Mouse (Mus musculus) heart, postnatal 0 days (tissue): ENCODE measurements around the gene Pithd1. TPM values are rescaled to one million over a fixed set of nuclear protein-coding genes. Genes with fewer than 3 reads are reported as not detected.

Experiments used
- ATAC-seq: fragments of 200-750 bp; cut with Nextera tagmentation; 2 replicates; pipeline ENCODE4 v1.8.0; 2017; ENCODE audit warnings: low read depth, moderate number of reproducible peaks, moderate library complexity; ENCODE audit not compliant: insufficient read depth
- DNase-seq: peaks from one replicate; pipeline ENCODE4 v3.0.0-alpha.2; 2016; ENCODE audit warnings: low spot score
- H3K27ac ChIP-seq: fragments of 300-500 bp; sonication (generic); 2 replicates; pipeline ENCODE4 v1.5.1; 2014; ENCODE audit warnings: low read depth, mild to moderate bottlenecking
- H3K27me3 ChIP-seq: fragments of 300-500 bp; sonication (generic); 2 replicates; pipeline ENCODE4 v1.6.1; 2014; ENCODE audit warnings: low read length, mixed read lengths; ENCODE audit not compliant: control insufficient read depth, insufficient read depth
- H3K36me3 ChIP-seq: fragments of 300-500 bp; sonication (generic); replicated peaks from 2 replicates; pipeline ENCODE4 v1.6.1; 2014; ENCODE audit warnings: low read length, mixed read lengths; ENCODE audit not compliant: control insufficient read depth, insufficient read depth
- H3K4me1 ChIP-seq: fragments of 300-500 bp; sonication (generic); 2 replicates; pipeline ENCODE4 v1.6.1; 2014; ENCODE audit warnings: antibody characterized with exemption; ENCODE audit not compliant: control insufficient read depth, insufficient read depth
- H3K4me2 ChIP-seq: fragments of 300-500 bp; sonication (generic); 2 replicates; pipeline ENCODE4 v1.6.1; 2014; ENCODE audit warnings: low read depth, mild to moderate bottlenecking, low read length, moderate library complexity
- H3K4me3 ChIP-seq: fragments of 300-500 bp; sonication (generic); 2 replicates; pipeline ENCODE4 v1.5.1; 2014; ENCODE audit warnings: low read depth, low read length
- H3K9ac ChIP-seq: fragments of 300-500 bp; sonication (generic); replicated peaks from 2 replicates; pipeline ENCODE4 v1.6.1; 2014; ENCODE audit warnings: low read depth, low read length, mixed read lengths
- H3K9me3 ChIP-seq: fragments of 300-500 bp; sonication (generic); replicated peaks from 2 replicates; pipeline ENCODE4 v1.6.1; 2016; ENCODE audit warnings: low read length; ENCODE audit not compliant: control insufficient read depth
- CTCF ChIP-seq: IDR thresholded peaks from 2 replicates; pipeline ENCODE4 v1.5.1; 2016; ENCODE audit warnings: antibody characterized with exemption, control low read depth, low read depth
- EP300 ChIP-seq: IDR thresholded peaks from 2 replicates; pipeline ENCODE4 v1.6.1; 2016; ENCODE audit warnings: antibody characterized with exemption, low read depth
- WGBS: fragments of 180-500 bp; shearing (Covaris S2); extraction: QIAGEN DNeasy Blood & Tissue Kit; methylation state at CpG from one replicate; pipeline ENCODE4 v1.1.7; 2014; 5-methylcytosine and 5-hydroxymethylcytosine counted together
- polyA plus RNA-seq: library from polyadenylated mRNA; unstranded; fragments of >200 nt; fragmentation: Nextera tagmentation; extraction: Ambion mirVana; gene quantifications from 2 replicates; pipeline ENCODE4 v1.2.1, GENCODE M21; 2015
- total RNA-seq: library from RNA; depleted of rRNA; stranded (reverse); fragments of >200 nt; gene quantifications from 2 replicates; pipeline ENCODE4 v1.2.3, GENCODE M21; 2014; ENCODE audit warnings: low replicate concordance

Gene Pithd1
- total and polyA plus RNA-seq, 2 experiments from 2014 or later, result 24.4 to 29.5 TPM

DNA sequence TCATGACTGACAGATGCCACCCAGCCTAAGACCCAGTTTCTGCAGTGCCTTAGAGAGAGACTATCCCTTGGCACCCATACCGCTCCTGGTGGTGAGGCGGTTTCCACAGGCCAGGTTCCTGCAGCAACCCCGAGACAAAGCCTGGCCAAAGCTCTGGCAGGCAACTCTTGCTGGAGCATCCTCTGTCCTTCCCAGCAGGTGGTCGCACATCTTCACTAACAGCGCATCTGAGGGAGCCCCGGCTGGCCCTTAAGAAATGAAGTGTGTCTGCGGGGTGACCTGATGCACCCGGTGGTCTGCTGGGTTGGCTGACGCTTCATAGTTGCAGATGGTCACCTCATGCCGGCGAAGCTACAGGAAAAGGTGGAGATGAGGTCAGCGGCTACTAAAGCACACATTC is 10.9 kb downstream of the Pithd1 start:
- Histone ChIP-seq H3K9ac (no peak overlapping the region), H3K27me3 (no peaks in the 10 kb centered on the region), H3K4me2 (no peak overlapping the region), H3K36me3 (peaks cover 21% of the 10 kb centered on the region), H3K27ac (no peak overlapping the region), H3K9me3 (no peaks in the 10 kb centered on the region), H3K4me3 (no peak overlapping the region), H3K4me1 (0 out of 2 replicates have a peak, but pooled peaks cover 7% of the 10 kb centered on the region)
- WGBS, result 88% methylated on average over 12 of the region's 12 CpGs
- TF ChIP-seq EP300 (no peak), CTCF (no peak)
- DNase-seq, result no peak
- no peak for ATAC-seq

- H3K4me1 ChIP-seq, result 0 out of 2 replicates have a peak, but pooled peaks cover 7% of the 10 kb centered on the region
- no peaks in the 10 kb centered on the region for H3K27me3 ChIP-seq
- H3K36me3 ChIP-seq, result peaks cover 43% of the 10 kb centered on the region
- no peak overlapping the region for H3K9ac ChIP-seq
- peak overlapping the region; percentile 82 for H3K4me2 ChIP-seq
- no peak for TF ChIP-seq CTCF
- no peak for TF ChIP-seq EP300
- H3K27ac ChIP-seq, result peak overlapping the region; percentile 63
- 47% methylated on average over 13 of the region's 13 CpGs for WGBS
- DNase-seq (no peak), ATAC-seq (no peak)
- peak overlapping the region; percentile 81 for H3K4me3 ChIP-seq
- H3K9me3 ChIP-seq, result no peaks in the 10 kb centered on the region
Measured at GRCm38 (mm10) chr4:135972911-135973811, 13.9 kb downstream of the Pithd1 start.

DNA sequence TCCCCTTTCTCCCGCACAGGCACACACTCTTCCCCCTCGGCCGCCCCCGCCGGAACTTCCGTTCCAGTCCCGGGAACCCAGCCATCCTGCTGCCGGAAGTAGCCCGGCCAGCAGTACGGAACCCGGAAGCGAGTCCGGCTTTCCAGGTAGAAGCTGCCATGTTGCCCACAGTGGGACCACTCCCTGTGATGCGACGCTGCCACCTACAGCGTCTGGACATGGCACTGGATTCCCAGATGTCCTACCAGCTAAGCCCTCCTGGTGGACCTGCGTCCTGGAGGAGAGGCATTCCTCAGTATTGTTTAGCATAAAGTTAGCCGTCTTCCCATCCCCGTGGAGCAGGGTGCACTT is 14.5 kb downstream of the Pithd1 start, which contains the start of gene Lypla2:
Gene Lypla2, minus strand, starts transcription at position 71 of the 351 bp plus-strand sequence.
- peak within 1 kb of the TSS; percentile 63 for H3K27ac ChIP-seq
- peaks cover 49% of the 10 kb centered on the region for H3K36me3 ChIP-seq
- ATAC-seq (peak; percentile 84), DNase-seq (peak; percentile 85)
- H3K9ac ChIP-seq, result peak within 1 kb of the TSS; percentile 80
- peak within 1 kb of the TSS; percentile 82 for H3K4me2 ChIP-seq
- no peaks in the 10 kb centered on the region for H3K9me3 ChIP-seq
- H3K4me1 ChIP-seq, result 0 out of 2 replicates have a peak, but pooled peaks cover 7% of the 10 kb centered on the region
- peak within 1 kb of the TSS; percentile 81 for H3K4me3 ChIP-seq
- no peaks in the 10 kb centered on the region for H3K27me3 ChIP-seq
- TF ChIP-seq EP300 (0 out of 2 replicates have a peak, but pooled peaks have one; percentile 33), CTCF (no peak)
- WGBS, result under 1% methylated on average over 19 of the region's 19 CpGs

DNA sequence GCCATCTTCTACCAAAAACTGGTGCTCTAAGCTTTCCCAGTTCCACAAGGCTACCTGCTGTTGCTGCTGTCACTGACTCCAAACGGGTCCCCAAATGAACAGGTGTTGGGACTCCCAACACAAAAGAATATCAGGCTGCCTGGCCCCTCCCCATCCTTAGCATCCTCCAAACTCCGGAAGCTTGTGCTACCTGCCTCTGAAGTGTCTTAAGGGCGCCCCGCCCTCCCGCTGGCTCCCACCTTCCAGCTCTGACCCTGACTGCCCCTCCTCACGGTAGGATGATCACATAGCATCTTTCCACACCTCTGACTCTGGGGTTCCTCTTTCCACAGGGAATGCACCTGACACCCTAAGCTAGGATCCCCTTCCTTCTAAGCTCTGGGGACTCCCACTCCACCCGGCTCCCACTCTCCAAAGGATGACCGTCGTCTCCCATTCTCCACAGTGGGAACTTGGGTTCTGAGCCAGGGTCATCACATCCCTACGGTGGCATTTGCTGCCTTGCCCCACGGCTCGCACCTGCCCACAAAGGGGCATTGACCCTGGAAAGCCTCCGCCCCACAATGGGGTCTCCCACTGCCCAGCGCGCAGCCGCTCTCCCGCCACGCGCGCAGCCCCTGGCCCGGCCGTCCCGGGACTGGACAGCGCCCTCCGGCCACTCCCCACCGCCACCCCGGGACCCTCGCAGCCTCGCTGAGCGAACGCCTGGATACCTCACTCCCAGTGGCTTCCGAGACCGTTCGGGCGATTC is 15.1 kb downstream of the Pithd1 start:
- H3K27me3 ChIP-seq, result no peaks in the 10 kb centered on the region
- peak overlapping the region; percentile 80 for H3K9ac ChIP-seq
- peak overlapping the region; percentile 82 for H3K4me2 ChIP-seq
- peaks cover 51% of the 10 kb centered on the region for H3K36me3 ChIP-seq
- peak; percentile 17; the same call in 1 of the 2 replicates for ATAC-seq
- H3K27ac ChIP-seq, result peak overlapping the region; percentile 63
- H3K4me3 ChIP-seq, result peak overlapping the region; percentile 81
- 0 out of 2 replicates have a peak, but pooled peaks cover 7% of the 10 kb centered on the region for H3K4me1 ChIP-seq
- no peaks in the 10 kb centered on the region for H3K9me3 ChIP-seq
- WGBS, result under 1% methylated on average over 31 of the region's 35 CpGs
- DNase-seq, result no peak
- TF ChIP-seq CTCF, result no peak
- no peak for TF ChIP-seq EP300

DNA sequence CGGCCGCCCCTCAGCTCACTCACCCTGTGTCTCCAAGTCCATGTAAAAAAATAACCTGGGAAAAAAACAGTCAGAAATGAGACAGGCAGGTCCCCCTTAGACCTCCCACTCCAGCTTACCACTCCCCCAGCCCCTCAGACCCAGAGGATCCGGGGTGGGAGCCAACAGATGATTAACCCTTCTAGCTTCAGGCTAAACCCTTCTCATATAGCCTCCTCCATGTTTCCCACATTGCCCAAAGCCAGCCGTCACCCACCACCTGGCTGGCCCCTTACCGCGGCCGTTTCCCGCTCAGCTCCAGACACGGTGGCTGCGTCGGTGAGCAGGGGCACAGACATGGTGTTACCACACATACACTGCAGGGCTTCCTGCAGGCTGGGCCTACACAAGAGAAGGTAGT is 16.5 kb downstream of the Pithd1 start:
- no peak overlapping the region for H3K4me2 ChIP-seq
- H3K4me1 ChIP-seq, result 0 out of 2 replicates have a peak, but pooled peaks cover 7% of the 10 kb centered on the region
- H3K27me3 ChIP-seq, result no peaks in the 10 kb centered on the region
- no peak overlapping the region for H3K9ac ChIP-seq
- ATAC-seq (no peak), DNase-seq (no peak)
- peaks cover 47% of the 10 kb centered on the region for H3K36me3 ChIP-seq
- H3K27ac ChIP-seq, result no peak overlapping the region
- 90% methylated on average over 11 of the region's 11 CpGs for WGBS
- no peaks in the 10 kb centered on the region for H3K9me3 ChIP-seq
- H3K4me3 ChIP-seq, result no peak overlapping the region
- TF ChIP-seq CTCF (no peak), EP300 (no peak)
